Mouse (Mus musculus) liver, adult 2 months (tissue): Measurements from ENCODE around the gene Atp10b. TPM values are rescaled to one million over a fixed set of nuclear protein-coding genes. Genes with fewer than 3 reads are reported as not detected.

ENCODE experiments used
- DNase-seq: peaks from one replicate; pipeline ENCODE4 v3.0.0-alpha.2; 2011; ENCODE audit warnings: low read depth, low spot score; ENCODE audit errors: extremely low read depth
- H3K27ac ChIP-seq: fragments of 200-500 bp; replicated peaks from 2 replicates; pipeline ENCODE4 v1.5.1; 2012; ENCODE audit warnings: low read depth, mild to moderate bottlenecking, control low read depth, inconsistent platforms, low read length; ENCODE audit not compliant: insufficient read depth
- H3K27me3 ChIP-seq: fragments of 200-500 bp; 2 replicates; pipeline ENCODE4 v1.6.1; 2012; ENCODE audit warnings: mild to moderate bottlenecking, moderate library complexity, low read length, inconsistent platforms; ENCODE audit not compliant: control insufficient read depth, insufficient read depth
- H3K36me3 ChIP-seq: fragments of 200-500 bp; 2 replicates; pipeline ENCODE4 v1.6.1; 2012; ENCODE audit warnings: low read length, inconsistent platforms; ENCODE audit not compliant: control insufficient read depth, insufficient read depth
- H3K4me1 ChIP-seq: fragments of 200-500 bp; 2 replicates; pipeline ENCODE4 v1.6.1; 2011; ENCODE audit warnings: low read length; ENCODE audit not compliant: control insufficient read depth, insufficient read depth
- H3K4me3 ChIP-seq: fragments of 200-500 bp; 2 replicates; pipeline ENCODE4 v1.5.1; 2011; ENCODE audit warnings: low read depth, mild to moderate bottlenecking, control low read depth, low read length, moderate library complexity; ENCODE audit not compliant: insufficient read depth
- H3K79me2 ChIP-seq: fragments of 200-500 bp; 2 replicates; pipeline ENCODE4 v1.6.1; 2012; ENCODE audit warnings: inconsistent platforms, mild to moderate bottlenecking, low read length, moderate library complexity; ENCODE audit not compliant: control insufficient read depth, insufficient read depth
- H3K9ac ChIP-seq: fragments of 200-500 bp; 2 replicates; pipeline ENCODE4 v1.6.1; 2012; ENCODE audit warnings: low read depth, mild to moderate bottlenecking, control low read depth, inconsistent platforms, low read length
- CTCF ChIP-seq: fragments of 200-500 bp; IDR thresholded peaks from 2 replicates; pipeline ENCODE4 v1.5.1; 2011; ENCODE audit warnings: low read depth, low read length, control low read depth
- POLR2A ChIP-seq: fragments of 200-500 bp; IDR thresholded peaks from 2 replicates; pipeline ENCODE4 v1.6.1; 2011; ENCODE audit warnings: low read length, control low read depth; ENCODE audit not compliant: insufficient read depth; ENCODE audit errors: extremely low read depth
- whole genome bisulfite sequencing: fragments of 180-500 bp; shearing (Covaris S2); methylation state at CpG from one replicate; pipeline ENCODE4 v1.1.7; 2018; 5-methylcytosine and 5-hydroxymethylcytosine counted together
- polyA plus RNA-seq: library from polyadenylated mRNA; depleted of rRNA; stranded (reverse); fragments of >200 nt; gene quantifications from 2 replicates; pipeline ENCODE4 v1.2.3, GENCODE M21; 2012
- total RNA-seq: library from RNA; depleted of rRNA; stranded (reverse); fragments of >200 nt; gene quantifications from 2 replicates; pipeline ENCODE4 v1.2.3, GENCODE M21; 2014

Gene Atp10b
- total and polyA plus RNA-seq, 2 experiments = not detected

DNA sequence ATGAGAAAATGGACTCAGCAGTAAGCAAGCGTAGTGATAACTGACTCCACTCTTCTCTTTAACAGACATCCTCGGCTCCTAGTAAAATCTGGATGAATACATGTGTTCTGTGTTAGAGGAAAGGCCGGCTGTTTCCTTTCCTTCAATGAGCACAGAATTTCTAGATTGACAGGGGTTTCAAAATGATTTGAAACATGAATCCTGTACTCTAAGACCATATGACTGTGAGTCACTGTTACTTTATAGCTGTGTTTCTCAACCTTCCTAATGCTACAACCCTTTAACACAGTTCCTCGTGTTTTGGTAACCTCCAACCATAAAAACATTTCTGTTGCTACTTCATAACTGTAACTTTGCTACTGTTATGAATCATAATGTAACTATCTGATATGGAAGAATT, 33.8 kb downstream of the Atp10b start:
- TF ChIP-seq CTCF (no peak), POLR2A (no peak)
- Histone ChIP-seq H3K27me3 (no peaks in the 10 kb centered on the region), H3K27ac (no peak overlapping the region), H3K79me2 (no peaks in the 10 kb centered on the region), H3K4me3 (no peak overlapping the region), H3K36me3 (no peaks in the 10 kb centered on the region), H3K9ac (no peak overlapping the region), H3K4me1 (peaks cover 6% of the 10 kb centered on the region; the same call in 1 of the 2 replicates)
- 86% methylated on average over 4 of the region's 4 CpGs for WGBS
- DNase-seq = no peak

DNA sequence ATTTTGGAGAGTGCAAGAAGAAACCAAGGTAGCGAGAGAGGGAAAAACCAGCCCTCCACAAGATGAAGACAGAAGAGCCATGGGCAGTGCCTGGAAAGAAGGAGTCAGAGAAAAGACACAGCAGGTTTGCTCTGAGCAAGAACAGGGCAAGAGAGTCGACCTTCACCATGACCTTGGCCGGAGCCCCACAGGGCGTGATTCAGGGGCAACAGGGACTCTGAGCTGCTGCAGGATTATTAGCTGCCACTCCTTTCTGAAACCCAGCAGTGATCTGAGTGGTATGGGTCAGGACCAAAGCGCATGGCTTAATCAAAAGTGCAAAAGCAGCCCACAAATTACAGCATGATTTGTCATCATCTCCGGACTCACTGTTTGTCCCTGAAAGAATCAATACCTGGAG, 36.6 kb downstream of the Atp10b start:
- no peak overlapping the region for H3K4me3 ChIP-seq
- H3K9ac ChIP-seq = no peak overlapping the region
- no peak overlapping the region for H3K27ac ChIP-seq
- DNase-seq = no peak
- no peaks in the 10 kb centered on the region for H3K79me2 ChIP-seq
- H3K27me3 ChIP-seq = no peaks in the 10 kb centered on the region
- TF ChIP-seq POLR2A = no peak
- no peak for TF ChIP-seq CTCF
- H3K4me1 ChIP-seq = peaks cover 6% of the 10 kb centered on the region; the same call in 1 of the 2 replicates
- WGBS = 34% methylated on average over 6 of the region's 6 CpGs
- H3K36me3 ChIP-seq = no peaks in the 10 kb centered on the region

GRCm38 (mm10) chr11:43189817-43190593, 40.3 kb downstream of the Atp10b start:
- Histone ChIP-seq H3K79me2 (no peaks in the 10 kb centered on the region), H3K4me1 (peaks cover 3% of the 10 kb centered on the region; the same call in 1 of the 2 replicates), H3K36me3 (no peaks in the 10 kb centered on the region), H3K27ac (no peak overlapping the region), H3K4me3 (no peak overlapping the region), H3K9ac (no peak overlapping the region), H3K27me3 (peaks cover 2% of the 10 kb centered on the region; the same call in 1 of the 2 replicates)
- WGBS = 90% methylated on average over 3 of the region's 3 CpGs
- DNase-seq = no peak
- TF ChIP-seq POLR2A (no peak), CTCF (no peak)

DNA sequence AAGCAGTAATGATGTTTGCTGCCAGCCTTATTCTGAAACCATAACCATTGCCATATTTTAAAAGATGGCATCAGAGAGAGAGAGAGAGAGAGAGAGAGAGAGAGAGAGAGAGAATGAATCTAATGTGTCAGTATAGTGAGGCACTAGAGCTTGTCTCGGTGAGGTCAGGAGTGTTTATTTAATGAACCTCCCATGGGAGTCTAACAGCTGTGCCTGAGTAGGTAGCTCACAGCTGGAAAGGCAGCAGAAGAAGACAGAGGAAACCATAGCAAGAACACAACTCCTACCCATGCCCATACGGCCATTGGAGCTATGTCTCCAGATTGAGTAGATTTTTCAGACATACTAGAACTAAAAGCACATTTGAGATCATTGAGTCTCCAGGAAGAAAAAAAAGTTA, 49.1 kb downstream of the Atp10b start:
- Histone ChIP-seq H3K4me1 (no peaks in the 10 kb centered on the region), H3K36me3 (no peaks in the 10 kb centered on the region), H3K79me2 (no peaks in the 10 kb centered on the region), H3K27me3 (peaks cover 2% of the 10 kb centered on the region; the same call in 1 of the 2 replicates), H3K27ac (no peak overlapping the region), H3K4me3 (no peak overlapping the region), H3K9ac (no peak overlapping the region)
- 67% methylated on average over 2 of the region's 2 CpGs for WGBS
- no peak for DNase-seq
- no peak for TF ChIP-seq POLR2A
- TF ChIP-seq CTCF = no peak

DNA sequence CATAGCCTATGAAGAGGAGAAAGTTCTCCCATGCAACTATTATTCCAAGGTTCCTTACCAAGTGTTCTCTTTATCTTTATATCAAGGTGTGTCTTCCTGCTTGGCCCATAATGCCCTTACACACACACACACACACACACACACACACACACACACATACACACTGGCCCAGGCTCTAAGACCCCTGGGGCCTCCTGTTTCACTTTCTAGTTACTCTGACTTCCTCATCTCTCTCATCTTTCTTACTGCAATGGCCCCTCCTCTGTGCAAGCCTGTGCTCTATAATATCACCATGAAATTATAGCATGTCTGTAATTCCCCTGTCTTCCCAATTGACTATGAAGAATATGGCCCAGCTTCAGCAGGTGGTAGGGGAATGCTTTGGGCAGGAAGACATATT, 49.7 kb downstream of the Atp10b start:
- Histone ChIP-seq H3K9ac (no peak overlapping the region), H3K36me3 (no peaks in the 10 kb centered on the region), H3K27ac (no peak overlapping the region), H3K79me2 (no peaks in the 10 kb centered on the region), H3K4me1 (no peaks in the 10 kb centered on the region), H3K27me3 (no peaks in the 10 kb centered on the region), H3K4me3 (no peak overlapping the region)
- DNase-seq = no peak
- TF ChIP-seq POLR2A = no peak

- Histone ChIP-seq H3K4me1 (no peaks in the 10 kb centered on the region), H3K79me2 (no peaks in the 10 kb centered on the region), H3K27me3 (no peaks in the 10 kb centered on the region), H3K36me3 (no peaks in the 10 kb centered on the region), H3K27ac (no peak overlapping the region), H3K9ac (no peak overlapping the region), H3K4me3 (no peak overlapping the region)
- DNase-seq = no peak
- WGBS = 91% methylated on average over 2 of the region's 2 CpGs
- TF ChIP-seq POLR2A (no peak), CTCF (no peak)
These were observed 50.4 kb downstream of the Atp10b start for GRCm38 (mm10) chr11:43200089-43200488.
